Mouse (Mus musculus): ENCODE measurements around the gene Cyp27b1.

DNA sequence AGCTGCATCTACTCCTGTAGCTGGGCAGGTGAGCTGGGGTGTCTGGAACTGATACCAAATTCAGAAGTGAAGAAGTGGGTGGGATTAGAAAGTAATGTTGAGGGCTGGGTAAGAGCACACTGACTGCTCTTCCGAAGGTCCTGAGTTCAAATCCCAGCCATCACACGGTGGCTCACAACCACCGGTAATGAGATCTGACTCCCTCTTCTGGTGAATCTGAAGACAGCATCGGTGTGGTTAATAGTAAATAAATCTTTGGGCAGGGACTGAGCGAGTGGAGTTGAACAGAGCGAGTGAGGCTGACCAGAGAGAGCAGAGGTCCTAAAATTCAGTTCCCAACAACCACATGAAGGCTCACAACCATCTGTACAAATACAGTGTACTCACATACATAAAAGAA is 37.6 kb downstream of the Cyp27b1 start:
- no peak for TF ChIP-seq CTCF (IDR thresholded peaks at IDR 0.05; ENCODE audit: borderline replicate concordance, control insufficient read depth, extremely low read depth, insufficient read depth, low read length, poor library complexity)
- no peak for TF ChIP-seq POLR2A (IDR thresholded peaks at IDR 0.05; ENCODE audit: control insufficient read depth, extremely low read depth, insufficient read depth, low read length, poor library complexity)

Measured in thymus, adult 2 months (tissue).